Mouse (Mus musculus): ENCODE results near the gene Acad11.

DNA sequence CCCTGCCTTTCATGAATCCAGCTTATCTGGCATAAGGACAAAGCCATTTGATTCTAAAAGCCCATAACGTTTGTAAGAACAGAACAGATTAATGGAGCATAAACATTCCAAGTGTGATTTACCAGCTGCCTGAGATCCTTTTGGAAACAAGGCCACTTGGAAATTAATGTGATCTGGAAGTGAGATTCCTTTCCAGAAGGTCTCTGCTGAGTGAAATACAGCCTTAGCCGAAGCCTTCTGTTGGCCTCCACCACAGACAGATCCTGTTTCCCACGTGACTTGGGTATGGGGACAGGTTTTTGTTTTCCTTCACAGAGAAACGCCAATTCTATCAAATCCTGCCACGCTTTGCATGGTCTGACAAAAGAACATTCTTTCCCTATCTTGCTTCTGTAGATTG lies 60.4 kb downstream of the Acad11 start:
- TF ChIP-seq CTCF (IDR thresholded peaks at IDR 0.05; ENCODE audit: low read depth, low read length) (no peak), EP300 (IDR thresholded peaks at IDR 0.05; ENCODE audit: insufficient read depth, low read depth, low read length) (no peak), POLR2A (IDR thresholded peaks at IDR 0.05; ENCODE audit: insufficient read depth, low read length) (no peak)

All from ES-Bruce4 (cell line).